Mouse (Mus musculus) heart, embryonic 15.5 days (tissue): ENCODE results near the gene Rac3. TPM values are rescaled to one million over a fixed set of nuclear protein-coding genes. Genes with fewer than 3 reads are reported as not detected.
"Not testable (repeated sequence)": the region's sequence is repeated elsewhere in the genome, so short reads cannot be mapped to it uniquely, and the experiment has no call there.

ENCODE experiments used
- ATAC-seq: fragments of 200-750 bp; cut with Nextera tagmentation; replicated peaks from 2 replicates; pipeline ENCODE4 v1.8.0; 2017; ENCODE audit warnings: low read depth, moderate TSS enrichment; ENCODE audit not compliant: insufficient number of reproducible peaks, insufficient read depth, low FRiP score
- H3K27ac ChIP-seq: fragments of 300-500 bp; sonication (generic); 2 replicates; pipeline ENCODE4 v1.5.1; 2015; ENCODE audit warnings: mild to moderate bottlenecking, inconsistent platforms
- H3K27me3 ChIP-seq: fragments of 300-500 bp; sonication (generic); 2 replicates; pipeline ENCODE4 v1.6.1; 2015; ENCODE audit warnings: inconsistent platforms
- H3K36me3 ChIP-seq: fragments of 300-500 bp; sonication (generic); 2 replicates; pipeline ENCODE4 v1.6.1; 2015; ENCODE audit warnings: mild to moderate bottlenecking, inconsistent platforms
- H3K4me1 ChIP-seq: fragments of 300-500 bp; sonication (generic); replicated peaks from 2 replicates; pipeline ENCODE4 v1.6.1; 2015; ENCODE audit warnings: inconsistent platforms
- H3K4me2 ChIP-seq: fragments of 300-500 bp; sonication (generic); 2 replicates; pipeline ENCODE4 v1.6.1; 2015; ENCODE audit warnings: inconsistent platforms, mild to moderate bottlenecking, moderate library complexity
- H3K4me3 ChIP-seq: fragments of 300-500 bp; sonication (generic); 2 replicates; pipeline ENCODE4 v1.5.1; 2015; ENCODE audit warnings: mild to moderate bottlenecking, inconsistent platforms
- H3K9ac ChIP-seq: fragments of 300-500 bp; sonication (generic); 2 replicates; pipeline ENCODE4 v1.6.1; 2015; ENCODE audit warnings: mild to moderate bottlenecking, inconsistent platforms
- H3K9me3 ChIP-seq: fragments of 300-500 bp; sonication (generic); replicated peaks from 2 replicates; pipeline ENCODE4 v1.6.1; 2016; ENCODE audit warnings: inconsistent platforms
- WGBS: fragments of 180-500 bp; shearing (Covaris S2); methylation state at CpG from one replicate; pipeline ENCODE4 v1.1.7; 2015; ENCODE audit warnings: mixed read lengths; 5-methylcytosine and 5-hydroxymethylcytosine counted together
- polyA plus RNA-seq: library from polyadenylated mRNA; unstranded; fragments of >200 nt; fragmentation: Nextera tagmentation; extraction: Ambion mirVana; gene quantifications from 2 replicates; pipeline ENCODE4 v1.2.1, GENCODE M21; 2015

The Rac3 gene
- polyA plus RNA-seq, 1 experiment from 2014 or later: 7.8 TPM

GRCm38 (mm10) chr11:120761811-120762671 is 40.8 kb downstream of the Rac3 start:
- WGBS: 53% methylated on average over 14 of the region's 14 CpGs
- peak overlapping the region; percentile 53 for H3K4me2 ChIP-seq
- peak overlapping the region; percentile 22; the same call in 1 of the 2 replicates for H3K4me3 ChIP-seq
- H3K9ac ChIP-seq: peak overlapping the region; percentile 28; the same call in 1 of the 2 replicates
- no peak overlapping the region for H3K27ac ChIP-seq
- no peaks in the 10 kb centered on the region for H3K36me3 ChIP-seq
- H3K27me3 ChIP-seq: peaks cover 17% of the 10 kb centered on the region
- ATAC-seq: 0 out of 2 replicates have a peak, but pooled peaks have one; percentile 36
- H3K9me3 ChIP-seq: 0 out of 2 replicates have a peak, but pooled peaks cover 10% of the 10 kb centered on the region
- peaks cover 11% of the 10 kb centered on the region for H3K4me1 ChIP-seq

- H3K27me3 ChIP-seq: peaks cover 17% of the 10 kb centered on the region
- not testable (repeated sequence) for H3K27ac ChIP-seq, H3K36me3 ChIP-seq
- 0 out of 2 replicates have a peak, but pooled peaks have one; percentile 12 for ATAC-seq
- peak within 1 kb of the TSS; percentile 22 for H3K4me3 ChIP-seq
- H3K4me2 ChIP-seq: peak within 1 kb of the TSS; percentile 53
- H3K4me1 ChIP-seq: peaks cover 11% of the 10 kb centered on the region
- peak within 1 kb of the TSS; percentile 28; the same call in 1 of the 2 replicates for H3K9ac ChIP-seq
- 16% methylated on average over 14 of the region's 14 CpGs for WGBS
- 0 out of 2 replicates have a peak, but pooled peaks cover 10% of the 10 kb centered on the region for H3K9me3 ChIP-seq
These were observed 41.4 kb downstream of the Rac3 start, which contains the start of gene Hmga1b for GRCm38 (mm10) chr11:120762672-120763041. Gene Hmga1b (plus strand): TSS chr11:120762794.

DNA sequence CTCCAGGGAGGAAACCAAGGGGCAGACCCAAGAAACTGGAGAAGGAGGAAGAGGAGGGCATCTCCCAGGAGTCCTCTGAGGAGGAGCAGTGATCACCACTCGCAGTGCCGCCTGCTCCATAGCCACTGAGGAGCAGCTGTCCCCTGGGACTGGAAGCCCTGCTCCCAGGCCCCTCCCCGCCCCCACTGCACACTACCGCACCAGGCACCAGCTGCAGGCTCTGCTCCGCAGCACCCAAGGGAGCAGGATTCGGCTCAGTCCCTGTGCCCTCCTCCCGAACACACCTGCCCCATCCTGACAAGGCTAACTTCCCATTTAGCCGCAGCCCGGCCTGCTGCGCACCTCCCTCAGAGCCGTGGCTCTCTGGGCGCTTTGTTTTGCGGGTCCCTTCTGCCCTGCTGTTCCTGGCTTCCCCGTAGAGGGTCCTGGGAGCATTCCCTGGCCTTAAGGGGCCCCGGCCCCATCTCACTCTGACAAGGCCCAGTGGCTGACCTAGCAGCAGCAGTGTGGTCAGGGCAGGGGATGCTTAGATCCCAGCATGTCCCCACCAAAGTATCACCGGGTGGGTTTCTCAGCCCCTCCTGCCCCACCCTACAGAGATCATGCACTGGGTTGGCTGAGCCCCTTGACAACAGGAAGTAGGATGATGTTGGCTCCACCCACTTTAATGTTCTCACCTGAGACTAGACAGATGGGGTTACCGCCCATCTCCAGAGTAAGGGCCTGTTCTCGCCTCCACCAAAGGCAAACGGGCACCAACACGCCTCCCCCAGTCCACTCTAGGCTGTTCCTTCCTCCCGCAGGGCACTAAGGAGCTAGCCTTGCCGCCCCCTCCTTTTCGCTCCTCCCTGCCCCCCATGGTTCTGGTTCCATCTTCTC is 42.1 kb downstream of the Rac3 start:
- not testable (repeated sequence) for H3K9ac ChIP-seq, H3K27ac ChIP-seq, H3K36me3 ChIP-seq, H3K9me3 ChIP-seq
- ATAC-seq: peak; percentile 12; the same call in 1 of the 2 replicates
- Histone ChIP-seq H3K4me3 (peak overlapping the region; percentile 22), H3K4me2 (peak overlapping the region; percentile 53), H3K4me1 (peaks cover 11% of the 10 kb centered on the region), H3K27me3 (peaks cover 17% of the 10 kb centered on the region)
- WGBS: 13% methylated on average over 8 of the region's 23 CpGs

GRCm38 (mm10) chr11:120767023-120767422 is 45.8 kb downstream of the Rac3 start:
- not testable (repeated sequence) for ATAC-seq, H3K4me3 ChIP-seq, H3K9ac ChIP-seq, H3K4me1 ChIP-seq, H3K9me3 ChIP-seq, H3K27ac ChIP-seq, H3K4me2 ChIP-seq, H3K36me3 ChIP-seq
- WGBS: 64% methylated on average over 4 of the region's 7 CpGs
- peaks cover 12% of the 10 kb centered on the region for H3K27me3 ChIP-seq

GRCm38 (mm10) chr11:120768206-120768605 is 46.9 kb downstream of the Rac3 start:
- Histone ChIP-seq H3K36me3 (no peaks in the 10 kb centered on the region), H3K27ac (no peak overlapping the region), H3K9me3 (no peaks in the 10 kb centered on the region), H3K4me3 (no peak overlapping the region), H3K4me1 (no peaks in the 10 kb centered on the region), H3K9ac (no peak overlapping the region), H3K4me2 (no peak overlapping the region), H3K27me3 (peaks cover 7% of the 10 kb centered on the region; the same call in 1 of the 2 replicates)
- ATAC-seq: no peak
- 73% methylated on average over 1 of the region's 1 CpGs for WGBS

GRCm38 (mm10) chr11:120772749-120773148 is 51.5 kb downstream of the Rac3 start:
- WGBS: 76% methylated on average over 3 of the region's 3 CpGs
- Histone ChIP-seq H3K4me3 (no peak overlapping the region), H3K4me1 (0 out of 2 replicates have a peak, but pooled peaks cover 3% of the 10 kb centered on the region), H3K4me2 (no peak overlapping the region), H3K27ac (no peak overlapping the region), H3K27me3 (peaks cover 4% of the 10 kb centered on the region; the same call in 1 of the 2 replicates), H3K9ac (no peak overlapping the region), H3K36me3 (no peaks in the 10 kb centered on the region), H3K9me3 (no peaks in the 10 kb centered on the region)
- no peak for ATAC-seq

Other genes starting within 250 kb of the Rac3 start
- 203 and 218 TPM in 2 replicates for gene Mrpl12, start 236.9 kb upstream of the Rac3 start, polyA plus RNA-seq
- gene Slc25a10, start 229.6 kb upstream of the Rac3 start, polyA plus RNA-seq: 32.1 and 45.0 TPM in 2 replicates
- 2.7 and 2.8 TPM in 2 replicates for gene Gcgr, start 190.8 kb upstream of the Rac3 start, polyA plus RNA-seq
- gene Mcrip1, start 171.7 kb upstream of the Rac3 start, polyA plus RNA-seq: 119 and 143 TPM in 2 replicates
- gene Ppp1r27, start 170.3 kb upstream of the Rac3 start, polyA plus RNA-seq: 0.50 and 7.6 TPM in 2 replicates
- gene P4hb, start 148.2 kb upstream of the Rac3 start, polyA plus RNA-seq: 357 and 484 TPM in 2 replicates
- gene Arhgdia, start 139.8 kb upstream of the Rac3 start, polyA plus RNA-seq: 345 and 458 TPM in 2 replicates
- gene Alyref, start 123.1 kb upstream of the Rac3 start, polyA plus RNA-seq: 238 and 262 TPM in 2 replicates
- gene Anapc11, start 123.0 kb upstream of the Rac3 start, polyA plus RNA-seq: 175 and 182 TPM in 2 replicates
- gene Npb, start 113.0 kb upstream of the Rac3 start, polyA plus RNA-seq: 11.7 and 13.0 TPM in 2 replicates
- gene Pcyt2, start 103.5 kb upstream of the Rac3 start, polyA plus RNA-seq: 80.3 and 111 TPM in 2 replicates
- gene Sirt7, start 96.2 kb upstream of the Rac3 start, polyA plus RNA-seq: 17.6 and 25.1 TPM in 2 replicates
- 17.8 and 21.2 TPM in 2 replicates for gene Mafg, start 87.9 kb upstream of the Rac3 start, polyA plus RNA-seq
- gene Pycr1, start 77.7 kb upstream of the Rac3 start, polyA plus RNA-seq: 17.1 and 23.5 TPM in 2 replicates
- 13.2 and 15.4 TPM in 2 replicates for gene Myadml2, start 73.3 kb upstream of the Rac3 start, polyA plus RNA-seq
- gene Notum, start 60.3 kb upstream of the Rac3 start, polyA plus RNA-seq: 1.5 and 2.7 TPM in 2 replicates
- gene Aspscr1, start 48.5 kb upstream of the Rac3 start, polyA plus RNA-seq: 90.4 and 110 TPM in 2 replicates
- 105 and 111 TPM in 2 replicates for gene Cenpx, start 7.7 kb upstream of the Rac3 start, polyA plus RNA-seq
- gene Lrrc45, start 7.5 kb upstream of the Rac3 start, polyA plus RNA-seq: 27.5 and 36.8 TPM in 2 replicates
- gene Dcxr, start 5.8 kb downstream of the Rac3 start, polyA plus RNA-seq: 7.0 and 16.7 TPM in 2 replicates
- 11.4 and 46.0 TPM in 2 replicates for gene Cbr2, start 10.6 kb downstream of the Rac3 start, polyA plus RNA-seq
- gene Hmga1b, start 41.3 kb downstream of the Rac3 start, polyA plus RNA-seq: 2.1 and 2.8 TPM in 2 replicates
- 21.1 and 30.8 TPM in 2 replicates for gene Rfng, start 62.7 kb downstream of the Rac3 start, polyA plus RNA-seq
- 113 and 134 TPM in 2 replicates for gene Gps1, start 62.8 kb downstream of the Rac3 start, polyA plus RNA-seq
- 36.9 and 50.0 TPM in 2 replicates for gene Dus1l, start 74.9 kb downstream of the Rac3 start, polyA plus RNA-seq
- gene Fasn, start 103.1 kb downstream of the Rac3 start, polyA plus RNA-seq: 17.0 and 31.7 TPM in 2 replicates
- gene Ccdc57, start 211.4 kb downstream of the Rac3 start, polyA plus RNA-seq: 3.5 and 4.5 TPM in 2 replicates
- 158 and 159 TPM in 2 replicates for gene Slc16a3, start 227.0 kb downstream of the Rac3 start, polyA plus RNA-seq